Mouse (Mus musculus) CH12.LX (cell line): ENCODE measurements around the gene Sparc. TPM values are rescaled to one million over a fixed set of nuclear protein-coding genes. Genes with fewer than 3 reads are reported as not detected.

Source experiments
- DNase-seq: peaks from one replicate; pipeline ENCODE4 v3.0.0-alpha.2; 2013; ENCODE audit errors: extremely low read depth
- H3K27ac ChIP-seq: 2 replicates; pipeline ENCODE4 v1.5.1; 2012; ENCODE audit warnings: low read depth, mild to moderate bottlenecking, control low read depth, moderate library complexity; ENCODE audit not compliant: insufficient read depth
- H3K27me3 ChIP-seq: replicated peaks from 2 replicates; pipeline ENCODE3; 2012; ENCODE audit warnings: inconsistent platforms
- H3K36me3 ChIP-seq, 2 experiments: replicated peaks in 1 of 2; 2 replicates each; pipeline versions ENCODE3 to v1.6.1; 2012; ENCODE audit warnings: inconsistent platforms in 1 of 2, low read length in 1 of 2, mild to moderate bottlenecking in 1 of 2, mixed read lengths in 1 of 2, moderate library complexity in 1 of 2; ENCODE audit not compliant: control insufficient read depth in 1 of 2, insufficient read depth in 1 of 2
- H3K4me1 ChIP-seq, 2 experiments: 2 replicates each; pipeline ENCODE4 v1.6.1; 2012; ENCODE audit warnings: inconsistent platforms in 1 of 2, moderate library complexity in 1 of 2; ENCODE audit not compliant: insufficient read depth in 2 of 2, control insufficient read depth in 1 of 2
- H3K4me2 ChIP-seq: 2 replicates; pipeline ENCODE4 v1.6.1; 2012; ENCODE audit warnings: low read depth, mild to moderate bottlenecking, control low read depth; ENCODE audit not compliant: poor library complexity, insufficient read depth, severe bottlenecking
- H3K4me3 ChIP-seq, 3 experiments: fragments of 150-350 bp in 1 of 3; sonication (generic) in 1 of 3; replicated peaks in 1 of 3; 2 replicates each; pipeline versions ENCODE3 to v1.5.1; 2011 to 2012; ENCODE audit warnings: low read depth in 2 of 3, low read length in 2 of 3, mild to moderate bottlenecking in 2 of 3, moderate library complexity in 2 of 3, control low read depth in 1 of 3, improper control_type of control experiment in 1 of 3, inconsistent platforms in 1 of 3, mixed read lengths in 1 of 3; ENCODE audit not compliant: poor library complexity in 1 of 3
- H3K79me2 ChIP-seq: replicated peaks from 2 replicates; pipeline ENCODE4 v1.6.1; 2012; ENCODE audit warnings: mild to moderate bottlenecking, moderate library complexity; ENCODE audit not compliant: control insufficient read depth, poor library complexity, insufficient read depth, severe bottlenecking; ENCODE audit errors: extremely low read depth
- H3K9ac ChIP-seq: 2 replicates; pipeline ENCODE4 v1.6.1; 2012; ENCODE audit warnings: low read depth, mild to moderate bottlenecking, control low read depth, moderate library complexity; ENCODE audit not compliant: insufficient read depth
- H3K9me3 ChIP-seq: replicated peaks from 2 replicates; pipeline ENCODE3; 2012; ENCODE audit warnings: low read length, inconsistent platforms, mixed read lengths
- CHD1 ChIP-seq: IDR thresholded peaks from 2 replicates; pipeline ENCODE4 v1.6.1; 2012; ENCODE audit warnings: low read depth, low read length, improper control_type of control experiment, inconsistent platforms
- CTCF ChIP-seq, 2 experiments: IDR thresholded peaks in 1 of 2; conservative IDR thresholded peaks in 1 of 2; 2 replicates each; pipeline ENCODE4 v1.5.1; 2011 to 2012; ENCODE audit warnings: low read depth in 2 of 2, low read length in 2 of 2, improper control_type of control experiment in 1 of 2, inconsistent platforms in 1 of 2, mild to moderate bottlenecking in 1 of 2, moderate library complexity in 1 of 2
- ELF1 ChIP-seq: IDR thresholded peaks from 2 replicates; pipeline ENCODE4 v1.6.1; 2014; ENCODE audit warnings: low read depth, mild to moderate bottlenecking, inconsistent platforms, low read length, improper control_type of control experiment
- EP300 ChIP-seq: IDR thresholded peaks from 2 replicates; pipeline ENCODE4 v1.6.1; 2011; ENCODE audit warnings: low read length, improper control_type of control experiment
- GABPA ChIP-seq: IDR thresholded peaks from 2 replicates; pipeline ENCODE4 v1.6.1; 2012; ENCODE audit warnings: low read depth, low read length, improper control_type of control experiment, inconsistent platforms; ENCODE audit not compliant: insufficient replicate concordance
- HCFC1 ChIP-seq: IDR thresholded peaks from 2 replicates; pipeline ENCODE4 v1.6.1; 2012; ENCODE audit warnings: low read depth, mild to moderate bottlenecking, inconsistent platforms, low read length, improper control_type of control experiment
- JUN ChIP-seq: IDR thresholded peaks from 2 replicates; pipeline ENCODE4 v1.6.1; 2011; ENCODE audit warnings: low read depth, mild to moderate bottlenecking, low read length, improper control_type of control experiment, moderate library complexity; ENCODE audit not compliant: insufficient read depth
- KAT2A ChIP-seq: IDR thresholded peaks from 2 replicates; pipeline ENCODE4 v1.6.1; 2012; ENCODE audit warnings: low read length, improper control_type of control experiment, inconsistent platforms; ENCODE audit not compliant: insufficient replicate concordance
- MAFK ChIP-seq: IDR thresholded peaks from 2 replicates; pipeline ENCODE4 v1.6.1; 2011; ENCODE audit warnings: low read length, improper control_type of control experiment; ENCODE audit not compliant: insufficient replicate concordance
- MAX ChIP-seq: IDR thresholded peaks from 2 replicates; pipeline ENCODE4 v1.6.1; 2011; ENCODE audit warnings: low read length, improper control_type of control experiment
- MAZ ChIP-seq: IDR thresholded peaks from 2 replicates; pipeline ENCODE4 v1.6.1; 2012; ENCODE audit warnings: low read depth, mild to moderate bottlenecking, inconsistent platforms, low read length, improper control_type of control experiment, moderate library complexity
- MEF2A ChIP-seq: IDR thresholded peaks from 2 replicates; pipeline ENCODE4 v1.6.1; 2014; ENCODE audit warnings: low read depth, mild to moderate bottlenecking, inconsistent platforms, low read length, improper control_type of control experiment, borderline replicate concordance
- NRF1 ChIP-seq: IDR thresholded peaks from 2 replicates; pipeline ENCODE4 v1.6.1; 2014; ENCODE audit warnings: low read depth, mild to moderate bottlenecking, inconsistent platforms, low read length, improper control_type of control experiment, moderate library complexity
- RAD21 ChIP-seq: IDR thresholded peaks from 2 replicates; pipeline ENCODE4 v1.6.1; 2011; ENCODE audit warnings: low read depth, mild to moderate bottlenecking, low read length, improper control_type of control experiment, moderate library complexity
- RCOR1 ChIP-seq: conservative IDR thresholded peaks from 2 replicates; pipeline ENCODE4 v1.6.1; 2012; ENCODE audit warnings: low read depth, mild to moderate bottlenecking, inconsistent platforms, low read length, improper control_type of control experiment
- SMC3 ChIP-seq: IDR thresholded peaks from 2 replicates; pipeline ENCODE4 v1.6.1; 2011; ENCODE audit warnings: low read depth, low read length, improper control_type of control experiment
- TBP ChIP-seq: conservative IDR thresholded peaks from 2 replicates; pipeline ENCODE4 v1.6.1; 2011; ENCODE audit warnings: low read depth, low read length, improper control_type of control experiment
- UBTF ChIP-seq: IDR thresholded peaks from 2 replicates; pipeline ENCODE4 v1.6.1; 2012; ENCODE audit warnings: low read depth, mild to moderate bottlenecking, inconsistent platforms, low read length, improper control_type of control experiment, moderate library complexity
- USF1 ChIP-seq: IDR thresholded peaks from 2 replicates; pipeline ENCODE4 v1.6.1; 2014; ENCODE audit warnings: low read depth, mild to moderate bottlenecking, inconsistent platforms, low read length, improper control_type of control experiment
- USF2 ChIP-seq: conservative IDR thresholded peaks from 2 replicates; pipeline ENCODE4 v1.6.1; 2011; ENCODE audit warnings: low read depth, low read length, improper control_type of control experiment
- ZMIZ1 ChIP-seq: IDR thresholded peaks from 2 replicates; pipeline ENCODE4 v1.6.1; 2012; ENCODE audit warnings: low read depth, mild to moderate bottlenecking, inconsistent platforms, low read length, improper control_type of control experiment
- ZNF384 ChIP-seq: IDR thresholded peaks from 2 replicates; pipeline ENCODE4 v1.6.1; 2012; ENCODE audit warnings: low read depth, low read length, improper control_type of control experiment, inconsistent platforms
- dilution Hi-C: fragments of 300-500 bp; cut with MboI; formaldehyde crosslinking; loops from 2 replicates; pipeline ENCODE4 v1.14.3; 2020; ENCODE audit warnings: low sequenced_read_pairs; ENCODE audit not compliant: extremely low pct_unique_long_range_greater_than_20kb, extremely low pct_ligation_motif_present
- in situ Hi-C: fragments of 300-500 bp; cut with MboI; formaldehyde crosslinking; loops from 3 replicates; pipeline ENCODE4 v1.14.3; 2019; ENCODE audit warnings: low sequenced_read_pairs, low pct_ligation_motif_present, low pct_unique_long_range_greater_than_20kb, mixed read lengths
- polyA plus RNA-seq: library from polyadenylated mRNA; unstranded; fragments of >175 nt; gene quantifications from 2 replicates; pipeline ENCODE4 v1.2.1, GENCODE M21; 2012; ENCODE audit warnings: low read depth; ENCODE audit not compliant: insufficient read length
- total RNA-seq, 2 experiments: library from RNA; depleted of rRNA; stranded (reverse); fragments of 300-350 nt in 1 of 2; fragments of >200 nt in 1 of 2; gene quantifications; 2 replicates each; pipeline ENCODE4 v1.2.3; 2012 to 2014

The Sparc gene
- total and polyA plus RNA-seq, 3 experiments = 0.13 to 0.57 TPM; not detected in 1

DNA sequence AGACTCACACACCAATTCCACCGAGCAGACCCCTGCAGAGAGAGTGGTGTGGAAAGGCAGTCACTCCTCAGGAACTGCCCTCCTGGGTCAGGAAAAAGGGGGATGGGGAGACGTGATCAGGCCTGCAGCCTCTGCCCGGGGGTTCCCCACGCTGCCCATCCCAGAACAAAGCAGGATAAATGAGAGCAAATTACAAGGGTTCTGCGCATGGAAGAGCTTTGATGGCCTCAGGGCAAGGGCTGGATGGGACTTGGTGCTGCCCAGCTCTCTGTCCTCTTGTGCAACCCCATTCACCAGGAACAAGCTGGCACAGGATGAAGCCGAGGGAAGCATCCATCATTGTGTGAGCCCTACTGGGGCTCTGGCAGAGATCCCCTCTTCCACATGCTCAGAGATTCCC is 51.0 kb downstream of the Sparc start:
- Histone ChIP-seq H3K36me3 (no peaks in the 10 kb centered on the region), H3K4me1 (no peaks in the 10 kb centered on the region), H3K4me3 (no peak overlapping the region), H3K9ac (no peak overlapping the region), H3K27me3 (peaks cover 80% of the 10 kb centered on the region)
- in situ Hi-C loops = no loop called here
- dilution Hi-C loops = no loop called here
- no peak for TF ChIP-seq MAZ
- TF ChIP-seq MAFK = no peak
- TF ChIP-seq CHD1 = no peak
- TF ChIP-seq CTCF (conservative IDR thresholded peaks at IDR 0.05 in 1 of 2, IDR thresholded peaks at IDR 0.05 in 1 of 2; ENCODE audit: low read depth in 2 of 2, low read length in 2 of 2) = no peak
- TF ChIP-seq KAT2A = no peak
- TF ChIP-seq ZNF384 = no peak
- TF ChIP-seq USF1 = no peak
- no peak for TF ChIP-seq TBP
- TF ChIP-seq RAD21 = no peak
- no peak for TF ChIP-seq JUN
- no peak for TF ChIP-seq MEF2A
- TF ChIP-seq MAX = no peak
- no peak for TF ChIP-seq EP300
- TF ChIP-seq USF2 = no peak
- TF ChIP-seq HCFC1 = no peak
- TF ChIP-seq, all 38 proteins: peak for 0
- no peak overlapping the region for H3K4me2 ChIP-seq
- H3K9me3 ChIP-seq = peaks cover 3% of the 10 kb centered on the region
- no peaks in the 10 kb centered on the region for H3K79me2 ChIP-seq
- DNase-seq = no peak
- no peak overlapping the region for H3K27ac ChIP-seq

DNA sequence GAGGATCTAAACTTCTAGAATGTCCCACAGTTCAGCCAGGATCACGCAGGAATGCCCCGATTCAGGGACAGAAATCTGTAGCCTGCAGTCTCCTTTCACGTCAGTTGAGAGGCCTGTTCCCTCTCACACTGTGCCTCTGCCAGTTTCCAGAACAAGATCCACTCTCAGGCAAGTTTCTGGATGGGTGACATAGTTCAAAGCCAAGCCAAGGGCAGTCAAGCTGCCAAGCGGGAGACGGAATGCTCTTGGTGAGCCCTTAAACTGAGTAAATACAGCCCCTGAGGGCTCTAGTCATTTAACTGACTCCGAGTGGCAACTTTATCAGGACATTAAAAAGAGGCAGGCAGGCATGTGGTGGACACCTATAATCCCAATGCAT is 53.9 kb downstream of the Sparc start:
- Histone ChIP-seq H3K4me2 (no peak overlapping the region), H3K9me3 (peaks cover 3% of the 10 kb centered on the region), H3K4me3 (no peak overlapping the region), H3K4me1 (no peaks in the 10 kb centered on the region), H3K27me3 (peaks cover 82% of the 10 kb centered on the region), H3K79me2 (no peaks in the 10 kb centered on the region), H3K9ac (no peak overlapping the region), H3K36me3 (no peaks in the 10 kb centered on the region), H3K27ac (no peak overlapping the region)
- in situ Hi-C loops = no loop called here
- TF ChIP-seq RCOR1 (no peak), ELF1 (no peak), RAD21 (no peak), USF2 (no peak), CHD1 (no peak), ZNF384 (no peak), SMC3 (no peak), GABPA (no peak), ZMIZ1 (no peak), KAT2A (no peak), UBTF (no peak), NRF1 (no peak)
- DNase-seq = no peak
- dilution Hi-C loops = no loop called here
